Mouse (Mus musculus) c-Kit-negative CD71-positive TER-119-positive erythroid progenitor cells, embryonic 14.5 days (primary cell): ENCODE data around the gene Ccdc33.

Experiments used
- DNase-seq: peaks from one replicate; pipeline ENCODE4 v3.0.0-alpha.2; 2013; ENCODE audit warnings: low read depth, low spot score

Gene Ccdc33

DNA sequence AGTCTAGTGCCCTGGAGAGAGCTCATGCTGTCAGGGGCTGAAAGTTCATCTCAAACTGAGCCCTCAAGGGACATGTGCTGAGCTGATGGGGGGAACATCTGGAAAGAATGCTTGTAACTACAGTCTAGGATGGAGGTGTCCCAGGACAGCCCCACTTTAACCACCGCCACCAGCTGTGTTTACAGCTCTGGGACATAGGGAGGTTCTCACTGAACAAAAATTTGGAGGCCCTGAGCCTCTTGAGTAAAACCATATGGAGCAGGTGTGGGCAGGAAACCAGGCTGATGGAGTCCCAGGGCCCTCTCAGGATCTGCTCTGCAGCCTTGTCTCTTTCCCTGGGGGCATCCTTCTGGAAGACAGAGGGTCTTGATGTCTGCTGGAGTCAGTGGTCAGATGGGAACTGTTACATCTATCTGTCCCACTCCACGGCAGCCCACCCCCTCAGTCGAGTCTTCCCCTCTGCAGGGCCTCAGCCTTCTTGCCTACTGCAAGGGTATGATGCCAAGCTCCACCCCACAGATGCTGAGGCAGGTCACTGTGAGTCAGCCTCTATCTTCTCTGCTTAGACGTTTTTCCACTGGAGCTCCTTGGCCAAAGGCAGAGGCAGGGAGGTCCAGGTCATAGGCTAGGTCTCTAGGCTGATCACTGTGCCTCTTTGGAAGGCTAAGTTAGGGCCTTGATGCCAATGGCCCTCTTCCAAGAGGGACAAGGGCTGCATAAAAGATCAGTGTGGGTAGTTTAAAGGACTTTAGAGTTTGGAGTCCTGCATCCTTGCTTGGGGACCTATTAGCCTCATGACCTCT is 26.8 kb downstream of the Ccdc33 start:
- no peak for DNase-seq

GRCm38 (mm10) chr9:58087277-58087998 is 31.2 kb downstream of the Ccdc33 start:
- no peak for DNase-seq

DNA sequence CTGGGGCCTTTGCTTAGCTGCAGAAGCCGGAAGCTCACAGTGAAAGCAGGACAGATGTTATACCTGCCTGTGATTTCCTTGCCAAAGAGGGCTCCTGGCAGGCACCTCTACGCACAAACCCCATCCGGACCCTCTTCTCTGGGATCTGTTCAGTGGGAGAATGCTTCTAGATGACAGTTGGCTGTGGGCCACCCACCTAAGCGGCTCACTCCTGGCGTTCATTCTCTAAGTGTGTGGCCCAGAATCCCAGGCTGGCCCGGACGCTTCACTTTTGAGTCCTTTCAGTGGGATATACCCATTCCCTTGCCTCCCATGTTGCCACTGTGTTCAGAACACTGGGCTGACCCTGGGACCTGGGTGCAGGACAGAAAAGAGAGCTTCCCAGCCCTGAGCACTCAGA is 31.8 kb downstream of the Ccdc33 start:
- DNase-seq = no peak

DNA sequence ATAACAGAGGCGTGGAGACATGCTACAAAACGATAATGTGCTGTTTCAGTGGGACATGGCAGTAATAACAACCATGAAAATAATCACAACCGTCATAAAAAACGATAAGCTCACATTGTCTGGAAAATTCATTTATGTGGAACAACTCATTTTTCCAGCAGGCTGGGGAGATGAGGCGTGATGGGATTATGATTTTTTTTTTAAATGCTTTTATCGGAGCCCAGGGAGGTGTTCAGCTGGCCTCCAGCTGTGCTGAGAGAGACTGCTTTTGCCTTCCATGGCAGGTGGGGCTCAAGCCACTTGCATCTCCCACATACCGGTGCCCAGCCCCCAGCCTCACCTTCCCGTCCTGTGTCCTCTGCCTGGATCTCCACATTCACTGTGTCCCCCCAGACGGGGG is 32.4 kb downstream of the Ccdc33 start:
- DNase-seq = no peak

- DNase-seq = no peak
Measured at GRCm38 (mm10) chr9:58085074-58085473, 33.5 kb downstream of the Ccdc33 start.

DNA sequence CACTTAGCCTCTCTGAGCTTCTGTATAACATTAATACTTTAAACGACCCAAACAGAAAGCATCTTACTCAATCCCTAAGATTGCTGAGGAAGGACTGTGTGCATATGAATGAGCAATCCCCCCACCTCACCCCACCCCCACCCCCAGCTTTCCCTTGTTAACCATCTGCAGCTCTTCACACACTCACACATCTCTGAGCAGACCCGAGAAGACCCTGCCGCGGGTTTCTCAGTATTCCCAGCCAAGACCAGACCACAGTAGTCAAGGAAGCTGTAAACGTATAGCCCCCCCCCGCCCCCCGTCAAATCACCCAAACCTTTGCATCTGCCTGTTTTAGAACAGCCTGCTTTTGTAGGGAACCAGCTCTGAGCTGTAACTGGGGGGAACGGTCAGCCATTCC is 34.0 kb downstream of the Ccdc33 start:
- no peak for DNase-seq

DNA sequence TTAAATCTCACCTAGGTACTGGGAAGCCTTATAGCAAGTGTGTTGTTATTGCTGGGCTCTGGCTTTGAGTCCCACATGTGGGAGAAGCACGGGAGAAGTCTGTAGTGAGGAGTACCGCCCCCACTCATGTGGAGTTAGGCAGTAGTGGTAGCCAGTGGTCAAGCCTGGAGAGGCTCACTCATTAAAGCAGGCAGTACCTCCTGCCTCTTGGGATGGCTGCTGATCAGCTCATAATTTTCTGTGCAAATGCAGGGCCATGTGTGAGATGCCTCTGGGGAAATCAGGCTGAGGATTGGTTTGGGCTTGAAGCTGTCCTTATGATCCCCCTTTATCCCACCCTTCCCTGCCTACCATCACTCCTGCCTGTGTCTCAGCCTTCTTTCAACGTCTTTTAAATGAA is 44.1 kb downstream of the Ccdc33 start:
- DNase-seq = no peak

GRCm38 (mm10) chr9:58067546-58067945 is 51.1 kb downstream of the Ccdc33 start:
- no peak for DNase-seq

GRCm38 (mm10) chr9:58066731-58067095 is 51.9 kb downstream of the Ccdc33 start:
- no peak for DNase-seq

DNA sequence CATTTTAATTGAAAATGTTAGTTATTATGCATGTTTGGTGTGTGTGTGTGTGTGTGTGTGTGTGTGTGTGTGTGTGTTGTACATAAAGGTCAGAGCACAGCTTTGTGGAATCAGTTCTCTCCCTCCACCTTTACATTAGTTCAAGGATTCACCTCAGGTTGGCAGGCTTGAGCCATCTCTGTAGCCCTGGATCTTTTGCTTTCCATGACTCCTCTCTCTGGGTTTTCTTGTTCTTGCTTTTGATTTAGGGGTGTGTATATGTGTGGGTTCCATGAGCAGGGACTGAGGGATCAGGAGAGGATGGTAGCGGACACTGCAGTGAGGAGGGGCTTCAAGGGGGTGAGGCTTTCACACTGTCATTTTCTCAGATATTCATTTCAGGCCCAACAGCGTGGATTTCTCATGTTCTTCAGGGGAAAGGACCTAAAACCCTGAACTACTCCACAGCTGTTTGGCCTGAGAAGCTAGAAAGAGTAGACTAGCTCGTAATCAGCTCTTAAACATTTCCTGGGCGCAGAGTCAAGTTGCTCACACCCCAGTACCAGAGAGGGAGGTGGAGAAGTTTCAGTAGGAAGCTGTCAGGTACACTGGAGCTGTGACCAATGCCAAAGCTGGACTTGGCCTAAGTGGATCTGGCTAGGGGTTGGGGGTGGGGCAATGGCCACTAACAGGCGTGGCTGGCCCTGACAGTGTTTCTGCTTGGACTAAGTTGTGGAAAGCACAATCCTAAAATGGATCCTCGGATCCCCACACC is 52.5 kb downstream of the Ccdc33 start:
- no peak for DNase-seq

- no peak for DNase-seq
Measured at GRCm38 (mm10) chr9:58065532-58065931, 53.1 kb downstream of the Ccdc33 start.

DNA sequence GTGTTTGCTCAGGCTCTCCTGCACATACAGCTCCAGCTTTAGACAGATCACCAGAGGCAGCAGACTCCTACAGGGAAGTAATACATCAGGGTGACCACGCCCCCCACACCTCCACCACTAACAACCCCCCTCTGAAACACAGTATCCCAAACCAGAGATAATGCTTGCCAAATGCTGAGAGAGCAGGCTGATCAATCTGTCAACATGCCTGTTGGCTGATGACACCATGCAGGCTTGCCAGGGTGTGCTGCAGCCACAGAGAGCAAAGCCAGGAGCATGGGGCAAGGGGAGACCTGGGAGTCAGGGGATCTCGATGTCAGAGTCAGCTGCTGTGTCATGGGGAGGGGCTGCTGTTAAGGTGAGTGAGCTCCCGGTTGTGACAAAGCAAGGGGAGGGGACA is 55.1 kb downstream of the Ccdc33 start, which contains the start of gene Stra6:
Gene Stra6, plus strand, starts transcription at position 258 of the 400 bp plus-strand sequence.
- DNase-seq = no peak

DNA sequence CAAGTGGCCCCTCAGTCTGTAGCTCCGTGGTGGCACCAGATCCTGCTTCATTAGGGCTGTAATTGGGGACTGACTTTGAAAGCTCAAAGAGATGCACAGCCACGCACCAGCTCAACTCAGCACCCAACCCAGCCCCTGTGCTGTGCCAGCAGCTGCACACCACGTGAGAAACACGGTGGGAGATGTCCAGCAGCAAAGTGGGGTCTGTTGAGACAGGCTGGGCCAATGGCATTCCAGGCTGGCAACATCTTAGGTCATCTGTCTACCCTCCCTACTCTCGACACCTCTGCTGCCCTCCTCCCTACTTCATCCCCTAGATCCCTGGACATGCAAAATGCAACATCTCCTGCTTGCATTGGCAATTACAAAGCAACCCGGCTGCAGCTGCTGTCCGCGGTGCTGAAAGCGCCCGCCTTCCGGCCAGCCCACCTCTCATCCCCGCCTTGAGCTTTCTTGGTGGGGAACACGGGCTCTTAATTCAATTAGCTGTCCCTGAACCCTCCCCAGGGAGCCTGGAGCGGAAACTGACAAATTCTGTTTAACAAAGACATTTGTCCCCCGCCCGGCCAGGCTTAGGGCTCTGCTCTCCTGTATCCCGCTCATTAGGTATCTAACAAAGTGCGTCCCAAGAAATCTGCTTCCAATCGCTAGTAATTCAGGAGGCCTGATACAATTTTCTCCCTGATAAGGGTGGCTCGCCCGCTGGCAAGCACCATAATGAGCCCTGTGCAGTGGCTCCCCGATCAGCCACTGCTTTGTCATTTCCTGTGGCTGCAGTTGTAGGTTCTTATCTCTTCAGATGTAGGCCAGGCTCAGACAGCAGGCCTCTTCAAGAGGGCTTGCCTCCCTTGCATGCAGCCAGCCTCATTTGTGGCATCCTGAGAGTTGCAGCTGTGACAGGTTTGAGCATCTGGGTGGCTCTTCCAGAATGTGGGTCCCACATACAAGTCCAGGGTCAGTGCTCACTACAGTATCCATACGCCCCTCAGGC is 57.7 kb downstream of the Ccdc33 start:
- DNase-seq = no peak

DNA sequence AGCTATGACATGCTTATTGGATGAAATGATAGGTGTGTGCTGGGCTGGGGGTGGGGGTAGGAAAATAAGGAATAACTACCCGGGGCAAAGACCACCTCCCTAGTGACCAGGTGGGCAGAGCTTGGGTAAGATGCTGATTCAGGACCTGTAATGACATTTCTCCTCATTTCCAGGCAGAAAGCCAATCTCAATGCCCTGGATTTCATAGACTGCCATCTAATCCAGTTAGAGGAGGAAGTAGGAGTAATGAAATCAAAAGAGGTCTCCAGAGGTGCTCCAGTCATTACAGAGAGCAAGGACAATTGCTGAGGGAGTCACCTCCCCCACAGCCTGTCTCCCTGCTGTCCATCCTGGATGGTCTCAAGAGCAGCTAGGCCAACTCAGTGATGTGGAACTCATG is 58.7 kb downstream of the Ccdc33 start:
- no peak for DNase-seq

GRCm38 (mm10) chr9:58055666-58056065 is 63.0 kb downstream of the Ccdc33 start:
- no peak for DNase-seq

DNA sequence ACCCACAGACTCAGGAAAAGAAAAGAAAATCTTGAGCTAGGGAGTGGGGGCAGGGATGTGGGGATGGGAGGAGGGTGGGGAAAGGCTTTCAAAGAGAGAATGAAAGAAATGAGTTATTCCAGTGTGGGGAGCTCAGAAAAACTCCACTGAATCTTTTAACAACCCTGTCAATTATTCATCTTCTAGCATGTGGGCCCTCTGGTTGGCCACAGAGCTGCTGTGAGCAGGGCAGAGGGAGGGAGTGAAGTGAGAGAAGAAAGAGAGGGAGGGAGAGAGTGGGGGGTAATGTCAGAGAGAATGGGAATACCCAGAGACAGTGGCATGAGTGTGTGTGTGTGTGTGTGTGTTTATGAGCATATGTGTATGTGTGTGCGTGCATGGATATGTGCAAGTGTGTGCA is 64.6 kb downstream of the Ccdc33 start:
- no peak for DNase-seq

- no peak for DNase-seq
Measured at GRCm38 (mm10) chr9:58053544-58053943, 65.1 kb downstream of the Ccdc33 start.

- no peak for DNase-seq
Measured at GRCm38 (mm10) chr9:58053102-58053501, 65.5 kb downstream of the Ccdc33 start.

GRCm38 (mm10) chr9:58051937-58052336 is 66.7 kb downstream of the Ccdc33 start:
- DNase-seq = no peak

GRCm38 (mm10) chr9:58049861-58050260 is 68.8 kb downstream of the Ccdc33 start:
- no peak for DNase-seq

- no peak for DNase-seq
Measured at GRCm38 (mm10) chr9:58049186-58049585, 69.4 kb downstream of the Ccdc33 start.
